Mouse (Mus musculus) spleen, postnatal 36 days (tissue): ENCODE results near the gene Spg7.
"Not testable (repeated sequence)": the region's sequence is repeated elsewhere in the genome, so short reads cannot be mapped to it uniquely, and the experiment has no call there.

Experiments used
- DNase-seq, 2 experiments: peaks; one replicate each; pipeline ENCODE4 v3.0.0; 2022; ENCODE audit warnings: low spot score in 2 of 2, mixed read lengths in 1 of 2

The Spg7 gene

DNA sequence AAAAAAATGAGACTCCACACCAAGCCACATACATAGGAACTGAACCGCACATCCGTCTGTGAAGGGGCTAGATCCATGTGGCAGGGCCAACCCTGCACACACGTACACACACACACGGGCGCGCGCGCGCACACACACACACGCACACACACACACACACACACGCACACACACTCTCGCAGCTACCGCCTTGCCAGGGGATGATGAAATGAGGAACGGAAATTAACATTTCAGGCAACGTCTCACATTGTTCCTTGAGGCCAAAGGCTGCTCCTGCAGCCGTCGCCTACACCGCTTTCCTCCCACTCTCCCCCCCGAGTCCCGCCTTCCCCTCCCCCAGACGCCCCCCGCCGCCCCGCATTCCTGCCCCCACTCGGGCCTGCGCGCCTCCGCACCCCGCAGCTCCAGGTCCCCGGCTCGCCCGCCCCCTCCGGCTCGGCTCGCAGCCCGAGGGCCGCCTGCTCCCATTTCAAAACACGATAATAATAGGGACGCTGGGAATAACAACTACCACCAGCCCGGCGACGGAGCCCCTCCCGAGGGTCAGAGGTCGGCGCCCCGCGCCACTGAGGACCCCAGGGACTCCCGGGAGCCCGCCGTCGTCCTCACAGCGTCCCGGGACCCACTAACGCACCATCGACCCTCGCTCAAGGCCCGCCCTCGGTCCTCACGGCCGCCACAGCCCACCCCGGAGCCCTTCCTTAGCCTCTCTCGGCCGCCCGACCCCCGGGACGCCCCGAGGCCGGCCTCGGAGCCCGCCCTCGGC lies 21.6 kb upstream of the Spg7 start:
- peak; percentile 78 to 84 for DNase-seq

DNA sequence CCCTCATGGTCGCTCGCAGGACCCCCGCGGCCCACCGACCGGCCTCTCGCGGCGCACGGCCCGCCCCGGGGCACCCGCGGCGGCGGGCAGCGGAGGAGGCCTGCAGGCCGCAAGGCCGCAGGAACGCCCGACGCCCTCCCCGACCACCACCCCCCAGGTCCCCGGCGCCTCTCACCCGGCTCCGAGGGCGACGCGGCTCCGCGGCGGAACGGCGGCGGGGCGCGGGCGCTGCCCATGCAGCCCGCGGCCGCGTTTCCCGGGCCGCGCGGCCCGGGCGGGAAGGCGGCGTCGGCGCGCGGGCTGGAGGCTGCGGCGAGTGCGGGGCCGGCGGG lies 21.0 kb upstream of the Spg7 start:
- no peak for DNase-seq

DNA sequence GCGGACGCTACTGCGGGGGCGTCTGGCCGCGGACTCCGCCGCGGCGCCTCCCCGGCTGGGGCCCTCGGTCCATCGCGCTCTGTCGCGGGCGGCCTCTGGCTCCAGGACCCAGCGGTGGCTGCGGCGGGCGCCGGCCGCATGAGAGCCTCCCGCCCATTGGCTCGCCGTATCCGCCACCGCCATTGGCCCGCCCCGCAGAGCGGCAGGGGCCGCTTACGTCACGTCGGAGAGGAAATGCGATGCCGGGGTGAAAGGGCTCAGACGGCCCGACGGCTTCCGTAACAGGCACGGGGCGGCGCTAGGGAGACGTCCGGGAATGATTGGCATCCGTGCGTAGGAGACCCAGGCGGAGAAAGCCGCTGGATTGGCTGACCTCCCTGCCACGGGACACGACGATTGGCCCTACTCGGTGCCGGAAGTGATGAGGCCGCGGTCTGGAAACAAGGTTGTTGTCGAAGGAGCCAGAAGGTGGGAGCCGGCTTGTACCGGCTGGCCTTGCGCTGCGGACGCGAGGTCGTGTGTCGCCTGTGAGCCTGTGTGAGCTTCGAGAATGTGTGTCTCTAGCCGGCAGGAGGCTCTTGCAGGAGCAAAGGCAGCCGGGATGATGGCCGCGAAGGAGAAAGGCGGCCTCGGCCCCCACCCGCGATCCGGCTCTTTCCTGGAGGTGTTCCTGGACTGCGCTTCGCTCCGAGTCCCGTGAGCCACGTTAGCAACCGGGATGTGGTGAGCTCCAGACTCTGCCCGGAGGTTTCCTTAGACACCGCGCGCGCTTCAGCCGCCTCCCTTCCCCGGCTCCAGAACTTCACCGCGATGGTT lies 20.4 kb upstream of the Spg7 start, which contains the start of gene Ankrd11:
TSS of gene Ankrd11 (minus strand) at position 120 of the 816 bp plus-strand sequence.
- peak; percentile 100 for DNase-seq

DNA sequence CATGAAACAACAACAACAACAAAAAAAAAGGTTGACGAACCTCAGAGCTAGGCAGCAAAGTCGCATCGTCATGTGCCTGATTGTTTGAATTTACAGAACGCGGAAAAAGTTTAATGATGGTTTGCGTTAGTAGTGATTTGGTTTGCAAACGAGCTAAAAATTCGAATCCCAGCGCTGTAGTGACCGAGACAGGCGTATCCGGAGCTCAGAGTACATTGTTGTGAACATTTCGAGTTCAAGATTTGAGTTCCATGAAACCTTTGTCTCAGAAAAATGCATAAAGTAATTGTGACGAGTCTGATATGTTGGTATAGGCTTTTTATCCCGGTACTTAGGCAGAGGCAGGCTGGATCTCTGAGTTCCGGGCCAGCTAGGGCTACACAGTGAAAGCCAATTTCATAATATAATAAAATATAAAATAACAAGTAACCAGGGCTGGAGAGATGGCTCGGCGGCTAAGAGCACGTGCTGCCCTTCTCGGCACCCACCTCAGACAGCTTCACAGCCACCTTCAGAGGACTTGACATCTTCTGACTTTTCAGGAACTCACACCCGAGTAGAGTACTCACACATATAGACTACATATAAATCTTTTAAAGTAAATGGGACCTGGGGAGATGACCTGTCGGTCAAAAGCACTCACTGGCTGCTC lies 19.6 kb upstream of the Spg7 start:
- no peak for DNase-seq

DNA sequence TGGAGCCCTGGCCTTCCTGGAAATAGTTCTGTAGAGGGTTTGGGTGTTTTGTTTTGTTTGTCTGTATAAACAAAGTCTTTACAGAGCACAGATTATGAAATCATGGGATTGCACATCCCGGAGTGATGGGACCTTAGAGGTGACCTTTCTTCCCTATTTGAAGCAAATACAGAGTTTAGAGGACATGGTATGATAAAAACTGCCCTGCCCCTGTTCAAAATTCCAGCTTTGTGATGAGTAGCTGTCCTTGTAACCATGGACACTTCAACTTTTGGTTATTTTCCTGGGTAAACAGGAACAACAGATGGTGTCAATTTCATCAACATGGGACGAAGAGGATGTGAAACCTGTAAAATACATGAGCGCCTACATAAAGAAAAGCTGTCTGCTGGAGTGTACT lies 18.8 kb upstream of the Spg7 start:
- no peak for DNase-seq

DNA sequence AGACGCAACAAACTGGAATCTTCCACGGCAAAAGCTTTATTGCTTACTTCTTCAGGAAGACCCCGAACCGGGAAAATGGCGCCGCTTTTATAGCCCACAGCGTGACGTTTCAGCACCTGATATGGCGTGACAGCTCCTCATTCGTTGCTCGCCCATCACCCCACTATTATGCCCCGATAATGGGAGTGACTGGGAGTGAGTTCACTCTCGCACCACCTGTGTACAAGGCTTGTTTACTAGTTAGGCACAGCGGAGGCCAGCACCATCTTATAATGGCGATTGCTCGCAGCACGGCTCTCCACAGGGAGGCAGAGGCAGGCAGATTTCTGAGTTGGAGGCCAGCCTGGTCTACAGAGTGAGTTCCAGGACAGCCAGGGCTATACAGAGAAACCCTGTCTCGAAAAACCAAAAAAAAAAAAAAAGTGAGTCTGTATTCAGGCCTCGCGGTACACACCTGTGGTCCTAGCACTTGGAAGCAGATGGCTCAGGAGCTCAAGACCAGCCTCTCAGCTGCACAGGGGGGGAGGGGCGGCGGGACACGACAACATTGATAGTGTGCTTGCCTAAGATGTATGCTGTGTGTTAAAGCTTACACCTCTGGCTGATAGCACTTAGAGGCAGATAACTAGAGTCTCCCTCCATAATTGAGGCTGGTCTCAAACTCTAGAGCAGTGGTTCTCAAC lies 17.9 kb upstream of the Spg7 start:
- not testable (repeated sequence) for DNase-seq

DNA sequence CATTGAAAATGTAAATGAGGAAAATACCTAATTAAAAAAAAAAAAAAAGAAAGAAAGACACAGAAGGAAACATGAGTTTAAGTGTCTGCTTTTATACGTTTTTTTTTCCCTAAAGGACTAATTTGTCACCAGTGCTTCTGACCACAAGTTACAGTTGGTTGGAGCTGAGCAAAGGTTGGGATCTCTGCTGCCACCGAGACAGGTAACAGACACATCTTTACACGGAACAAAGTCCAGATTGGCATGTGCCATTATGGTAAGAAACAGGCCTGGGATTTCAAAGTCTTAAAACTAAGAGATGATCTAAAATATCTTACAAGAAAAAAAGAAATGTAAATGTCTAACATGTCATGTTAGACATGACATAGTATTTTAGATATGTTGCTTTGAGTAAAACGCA lies 16.0 kb upstream of the Spg7 start:
- no peak for DNase-seq

DNA sequence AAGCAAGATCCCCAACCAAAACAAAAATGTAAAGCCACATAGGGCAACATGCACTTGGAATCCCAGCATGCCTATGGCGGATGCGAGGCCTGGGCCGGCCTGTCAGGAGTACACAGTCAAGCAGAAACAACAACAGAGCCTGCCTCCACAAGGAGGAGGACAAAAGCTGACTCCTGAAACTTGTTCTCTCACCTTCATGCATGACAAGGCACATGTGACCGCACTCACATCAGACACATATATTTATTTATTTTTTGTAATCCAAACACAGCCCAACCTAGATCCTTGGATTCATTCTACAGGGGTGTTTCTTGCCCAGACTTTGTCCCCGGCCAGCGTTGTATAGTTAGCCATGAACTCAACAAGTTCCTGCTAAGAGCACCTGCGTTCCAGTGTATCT lies 14.9 kb upstream of the Spg7 start:
- DNase-seq, result no peak

DNA sequence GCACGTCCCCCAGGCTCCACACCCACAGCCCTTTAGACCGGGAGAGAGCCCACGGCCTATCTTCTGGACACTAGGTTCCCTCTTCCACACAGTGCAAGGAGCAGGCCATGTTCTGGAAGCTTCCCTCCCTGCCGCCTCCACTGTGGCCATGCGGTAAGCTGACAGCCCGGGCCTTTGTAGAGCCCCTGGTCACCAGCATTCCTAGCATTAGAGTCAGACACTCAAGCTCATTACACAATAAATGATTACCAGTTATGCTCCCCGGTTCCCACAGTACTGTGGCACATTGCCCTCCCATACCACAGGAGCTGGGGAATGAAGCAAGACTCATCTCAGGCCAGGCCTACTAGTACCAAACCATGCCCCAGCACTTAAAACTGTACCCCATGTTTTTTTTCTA lies 14.3 kb upstream of the Spg7 start:
- no peak for DNase-seq

DNA sequence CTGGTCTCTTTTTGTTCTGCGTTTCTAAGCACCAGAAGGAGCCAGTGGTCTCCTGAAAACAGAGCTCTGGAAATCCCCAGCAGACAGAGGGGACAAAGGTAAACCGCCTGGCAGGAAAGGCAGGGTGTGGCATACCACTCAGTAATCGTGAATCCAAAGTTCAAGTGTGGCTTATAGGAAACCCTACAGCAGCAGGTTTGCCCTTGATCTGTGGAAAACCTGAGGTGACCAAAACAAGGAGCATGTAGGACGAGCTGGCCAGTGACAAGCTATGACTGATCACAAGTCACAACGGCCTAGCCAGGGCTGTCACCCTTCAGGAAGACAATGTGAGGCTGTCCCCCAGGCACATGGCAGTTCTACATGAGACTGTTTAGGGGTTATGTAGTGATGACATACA lies 11.3 kb upstream of the Spg7 start:
- DNase-seq, result no peak

DNA sequence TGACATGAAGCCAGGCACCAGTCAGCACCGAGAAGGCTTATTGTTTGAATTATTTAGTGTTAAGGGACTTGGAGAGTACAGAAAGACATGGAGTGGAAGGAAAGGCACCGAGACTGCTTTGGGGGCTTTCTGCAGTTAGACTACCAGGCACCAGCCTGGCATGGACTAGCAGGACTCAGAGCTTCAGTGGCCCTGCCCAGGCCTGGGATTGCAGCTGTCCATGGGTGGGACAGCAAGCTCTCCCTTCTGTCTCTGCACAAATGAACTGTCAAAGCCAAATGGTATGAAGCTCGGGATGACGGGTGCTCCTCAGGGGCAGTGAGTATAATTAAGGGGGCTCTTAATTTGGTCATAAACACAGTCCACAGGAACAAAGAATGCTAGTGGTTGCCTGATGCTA lies 1.3 kb downstream of the Spg7 start:
- DNase-seq, result no peak

DNA sequence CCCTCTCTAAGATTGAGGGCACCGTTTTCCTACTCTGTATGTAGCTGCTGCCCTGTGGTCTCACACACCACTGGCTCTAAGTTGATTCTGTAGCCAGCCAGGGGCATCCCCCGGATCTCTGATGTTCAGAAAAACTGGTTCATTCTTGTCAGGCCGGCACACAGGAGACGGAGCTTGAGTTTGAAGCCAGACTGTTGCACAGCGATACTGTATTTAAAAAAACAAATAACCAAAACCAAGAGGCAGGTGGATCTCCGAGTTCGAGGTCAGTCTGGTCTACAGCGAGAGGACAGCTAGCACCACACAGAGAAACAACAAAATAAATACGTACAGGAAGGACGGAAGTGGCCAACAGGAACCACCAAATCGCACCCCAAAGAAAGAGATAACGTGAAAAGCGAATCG lies 2.1 kb downstream of the Spg7 start:
- peak; percentile 57 to 66 for DNase-seq

DNA sequence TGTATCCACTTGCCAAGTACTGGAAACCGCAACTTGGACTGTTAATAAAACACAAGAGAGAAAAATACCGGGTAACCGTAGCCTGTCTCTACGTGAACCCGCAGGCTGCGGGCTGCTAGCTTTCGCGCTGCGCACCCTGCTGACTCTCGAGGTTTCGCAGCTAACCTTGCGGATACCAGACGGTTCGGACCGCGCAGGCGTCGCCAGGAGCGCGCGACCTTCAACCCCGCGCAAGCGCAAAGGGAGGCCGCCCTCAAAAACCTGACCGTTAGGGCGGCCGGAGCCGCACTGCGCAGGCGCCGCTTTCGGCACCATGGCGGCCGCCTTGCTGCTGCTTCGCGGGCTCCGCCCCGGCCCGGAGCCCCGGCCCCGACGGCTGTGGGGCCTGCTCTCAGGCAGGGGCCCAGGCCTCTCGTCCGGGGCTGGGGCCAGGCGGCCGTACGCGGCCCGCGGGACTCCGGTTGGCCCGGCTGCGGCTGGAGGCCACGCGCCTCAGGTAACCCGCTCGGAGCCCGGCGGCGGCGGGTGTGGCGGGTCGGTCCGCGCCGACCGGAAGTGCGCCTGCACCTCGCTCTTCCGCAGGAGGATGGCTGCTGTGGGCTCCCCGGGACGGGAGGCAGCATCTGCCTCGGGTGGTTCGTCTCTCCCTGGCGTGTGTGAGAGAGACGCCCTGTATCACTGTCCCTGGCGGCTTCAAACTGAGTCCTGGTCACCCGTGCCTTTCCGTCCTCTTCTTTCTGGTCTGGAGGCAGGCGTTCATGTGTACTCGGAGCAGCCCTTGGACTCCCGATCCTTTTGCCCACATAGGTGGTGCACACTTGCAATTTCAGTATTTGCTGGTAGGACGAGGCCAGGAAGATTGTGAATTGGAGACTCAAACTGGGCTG lies 2.7 kb downstream of the Spg7 start:
- peak; percentile 96 to 97 for DNase-seq

DNA sequence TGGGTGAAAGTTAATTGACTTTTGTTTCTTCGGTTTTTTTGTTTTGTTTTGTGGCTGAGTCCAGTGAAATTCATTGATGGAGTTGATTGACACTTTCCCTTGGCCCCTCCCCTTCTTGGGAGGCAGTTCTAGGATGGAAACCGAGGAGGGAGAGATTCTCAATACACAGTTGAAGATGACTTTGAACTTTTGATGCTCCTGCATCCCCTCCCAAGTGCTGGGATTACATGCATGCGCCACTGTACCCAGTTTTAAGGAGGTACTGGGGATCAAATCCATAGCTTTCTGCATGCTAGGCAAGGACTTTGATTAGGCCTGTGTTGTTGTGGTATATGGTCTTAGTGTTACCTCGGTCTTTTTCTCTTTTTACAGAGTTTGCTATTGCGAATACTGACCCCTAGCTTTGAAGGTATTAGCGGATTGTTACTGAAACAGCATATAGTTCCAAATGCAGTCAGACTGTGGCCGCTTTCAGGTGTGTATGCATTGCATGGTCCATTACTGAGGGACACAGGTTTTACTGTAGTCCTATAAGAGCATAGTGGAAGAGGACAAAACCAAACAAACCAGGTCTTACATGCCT lies 3.5 kb downstream of the Spg7 start:
- DNase-seq, result peak in 1 of 2 experiments; percentile 35

DNA sequence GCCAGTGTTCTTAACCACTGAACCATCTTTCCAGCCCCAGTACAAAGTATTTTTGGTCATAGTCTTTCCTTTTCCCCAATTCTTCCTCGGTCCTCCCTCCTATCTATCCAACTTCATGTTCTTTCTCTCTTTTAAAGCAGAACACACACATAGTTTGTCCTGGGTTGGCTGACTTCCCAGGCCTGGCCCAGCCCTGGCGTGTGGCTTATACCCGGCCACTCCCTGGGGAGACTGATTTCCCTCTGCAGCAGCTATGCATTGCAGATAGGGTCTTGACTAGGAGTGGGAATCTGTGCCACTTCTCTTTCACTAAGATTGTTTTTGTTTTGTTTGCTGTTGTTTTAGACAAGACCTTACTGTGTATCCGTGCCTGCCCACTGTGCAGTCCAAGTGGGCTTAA lies 8.4 kb downstream of the Spg7 start:
- no peak for DNase-seq

DNA sequence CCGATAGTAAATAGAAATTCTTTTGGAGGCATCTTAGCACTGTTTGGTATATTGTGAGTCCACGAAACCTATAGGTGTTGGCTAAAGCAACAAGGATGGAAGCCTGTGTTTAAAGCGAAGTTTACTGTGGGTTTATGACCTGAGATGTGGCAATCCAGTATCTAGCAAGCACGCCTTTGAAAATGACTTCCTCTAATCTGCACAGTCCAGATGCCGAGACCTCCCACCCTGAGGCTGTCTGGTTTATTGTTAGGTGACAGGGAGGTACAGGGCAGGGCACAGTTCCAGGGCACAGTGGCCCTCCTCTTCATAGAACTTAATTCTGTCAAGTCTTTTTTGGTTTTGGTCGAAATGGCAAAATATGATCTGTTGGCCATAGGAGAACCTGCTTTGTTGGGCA lies 14.5 kb downstream of the Spg7 start:
- DNase-seq, result no peak

DNA sequence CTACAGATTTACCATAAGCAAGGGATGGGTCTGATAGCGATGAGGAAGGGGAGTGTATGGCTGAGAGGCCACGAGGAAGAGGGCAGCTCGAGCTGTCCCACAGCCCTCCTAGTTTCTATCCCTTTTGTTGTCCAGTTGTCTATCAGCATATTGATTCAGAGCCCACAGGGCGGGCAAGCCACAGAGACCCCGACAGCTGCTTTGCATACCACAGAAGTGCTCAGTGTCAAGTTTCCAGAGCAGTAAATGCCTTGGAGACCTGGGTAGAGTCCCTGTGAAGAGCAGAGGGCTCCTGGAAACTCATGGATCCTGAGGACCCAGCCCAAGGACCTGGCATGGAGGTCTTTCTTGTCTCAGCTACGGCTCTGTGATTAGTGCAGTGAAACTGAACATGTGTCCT lies 20.3 kb downstream of the Spg7 start:
- DNase-seq, result no peak

DNA sequence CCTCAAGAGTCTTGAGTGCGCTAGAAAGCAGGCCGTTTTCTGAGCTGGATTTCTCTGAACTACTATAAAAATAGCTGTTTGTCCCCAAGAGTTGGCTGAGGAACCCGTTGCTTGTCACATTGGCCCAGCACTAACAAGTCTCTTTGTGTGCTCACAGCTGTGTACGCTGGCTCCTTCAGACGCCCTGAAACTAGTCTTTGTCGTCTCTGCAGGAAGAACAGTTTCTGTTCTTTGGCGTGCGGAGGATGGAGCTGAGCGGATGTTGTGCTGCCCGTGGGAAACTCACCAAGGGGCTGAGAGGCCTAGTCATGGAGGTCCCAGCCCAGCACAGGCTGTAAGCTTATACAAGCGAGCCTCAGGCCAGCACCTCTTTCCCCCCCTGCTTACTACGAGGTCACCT lies 20.9 kb downstream of the Spg7 start:
- DNase-seq, result no peak

DNA sequence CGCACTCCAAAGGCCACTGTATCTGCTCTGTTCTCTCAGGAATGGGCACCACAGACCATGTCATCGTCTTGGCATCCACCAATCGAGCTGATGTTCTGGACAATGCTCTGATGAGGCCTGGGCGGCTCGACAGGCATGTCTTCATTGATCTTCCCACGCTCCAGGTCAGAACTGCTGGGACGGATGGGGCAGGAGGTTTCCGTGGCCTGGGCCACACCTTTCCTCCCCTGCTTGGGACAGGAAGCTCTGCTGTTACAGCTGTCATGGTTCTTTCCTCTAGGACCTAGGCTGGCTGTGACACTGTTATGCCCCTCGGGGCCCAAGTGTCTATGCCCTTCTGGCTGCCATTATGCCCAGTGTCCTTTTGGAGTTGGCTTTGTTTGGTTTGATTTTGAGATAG lies 24.5 kb downstream of the Spg7 start:
- no peak for DNase-seq

DNA sequence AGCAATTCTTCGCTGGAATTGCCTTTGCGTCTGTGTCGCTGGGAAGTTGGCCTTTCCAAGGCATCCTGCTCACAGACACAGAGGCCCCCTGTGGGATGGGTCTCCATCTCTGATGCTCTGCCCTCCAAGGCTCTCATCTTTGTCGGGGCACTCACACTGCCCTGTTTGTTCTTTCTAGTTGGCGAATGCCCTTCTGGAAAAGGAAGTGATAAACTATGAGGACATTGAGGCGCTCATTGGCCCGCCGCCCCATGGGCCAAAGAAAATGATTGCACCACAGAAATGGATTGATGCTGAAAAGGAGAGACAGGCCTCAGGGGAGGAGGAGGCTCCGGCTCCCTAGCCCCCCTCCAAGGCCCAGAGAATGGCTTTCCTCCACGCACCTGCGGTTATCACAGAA lies 34.5 kb downstream of the Spg7 start:
- DNase-seq, result no peak
